Mouse (Mus musculus): ENCODE data around the gene Ccdc88a. TPM values are rescaled to one million over a fixed set of nuclear protein-coding genes. Genes with fewer than 3 reads are reported as not detected.

The Ccdc88a gene
- polyA plus RNA-seq, 1 experiment from 2014 or later: 13.1 TPM

DNA sequence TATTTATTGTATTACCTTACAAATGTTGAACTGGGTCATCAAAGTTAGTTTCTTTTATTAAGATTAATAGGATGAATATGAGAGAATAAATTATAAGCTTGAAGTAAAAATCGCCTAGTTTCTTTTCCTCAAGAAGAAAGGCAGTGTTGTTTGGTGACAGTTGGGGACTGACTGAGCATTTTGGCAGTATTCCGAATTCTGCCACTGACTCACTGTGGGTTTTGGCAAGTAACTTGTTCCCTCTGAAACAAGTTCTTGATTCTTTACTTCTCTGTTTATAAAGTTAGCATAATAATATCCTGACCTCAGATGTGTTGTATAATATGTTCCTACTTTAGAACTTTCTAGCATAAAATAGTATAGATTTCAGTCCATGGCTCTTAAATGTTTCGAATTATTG is 55.3 kb downstream of the Ccdc88a start:
- H3K4me1 ChIP-seq (ENCODE audit: insufficient read depth, low read depth, low read length): no peaks in the 10 kb centered on the region
- H3K27me3 ChIP-seq (replicated peaks; ENCODE audit: insufficient read depth, low read length): no peaks in the 10 kb centered on the region
- no peak for ATAC-seq
- H3K9me3 ChIP-seq (ENCODE audit: low read length): no peaks in the 10 kb centered on the region
- peak; percentile 16 for DNase-seq (ENCODE audit: low spot score)
- WGBS: 59% methylated on average over 3 of the region's 3 CpGs
- H3K4me3 ChIP-seq (ENCODE audit: low read depth, low read length): no peak overlapping the region
- no peak overlapping the region for H3K9ac ChIP-seq (replicated peaks; ENCODE audit: low read depth)
- no peak for TF ChIP-seq CTCF (IDR thresholded peaks at IDR 0.05)
- no peak for TF ChIP-seq EP300 (IDR thresholded peaks at IDR 0.05)
- H3K27ac ChIP-seq (ENCODE audit: low read length): no peak overlapping the region
- H3K36me3 ChIP-seq (ENCODE audit: insufficient read depth, low read length): peaks cover 5% of the 10 kb centered on the region; the same call in 1 of the 2 replicates
- H3K4me2 ChIP-seq (replicated peaks; ENCODE audit: low read depth, low read length): no peak overlapping the region

DNA sequence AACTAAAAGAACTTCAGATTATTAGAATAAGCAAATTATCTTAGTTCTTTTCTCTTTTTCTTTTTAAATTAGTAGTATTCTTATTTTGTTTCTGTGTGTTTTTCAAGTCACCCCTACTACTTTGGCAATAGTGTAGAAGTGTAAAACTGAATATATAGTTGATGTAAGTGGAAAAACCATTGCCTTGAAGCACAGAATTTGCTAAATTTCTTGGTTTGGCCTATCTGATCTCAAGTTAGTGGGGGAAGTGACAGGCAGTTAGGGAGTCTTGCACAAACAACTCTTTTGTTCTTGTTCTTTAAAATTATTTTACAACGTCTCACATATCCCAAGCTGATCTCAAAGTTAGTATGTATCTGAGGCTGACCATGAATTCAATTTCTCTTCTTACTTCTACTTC is 57.6 kb downstream of the Ccdc88a start:
- no peaks in the 10 kb centered on the region for H3K9me3 ChIP-seq (ENCODE audit: low read length)
- no peak for DNase-seq (ENCODE audit: low spot score)
- no peak overlapping the region for H3K27ac ChIP-seq (ENCODE audit: low read length)
- no peak for ATAC-seq
- no peaks in the 10 kb centered on the region for H3K4me1 ChIP-seq (ENCODE audit: insufficient read depth, low read depth, low read length)
- H3K4me2 ChIP-seq (replicated peaks; ENCODE audit: low read depth, low read length): no peak overlapping the region
- WGBS: 94% methylated on average over 1 of the region's 1 CpGs
- H3K36me3 ChIP-seq (ENCODE audit: insufficient read depth, low read length): peaks cover 5% of the 10 kb centered on the region; the same call in 1 of the 2 replicates
- no peaks in the 10 kb centered on the region for H3K27me3 ChIP-seq (replicated peaks; ENCODE audit: insufficient read depth, low read length)
- H3K4me3 ChIP-seq (ENCODE audit: low read depth, low read length): no peak overlapping the region
- H3K9ac ChIP-seq (replicated peaks; ENCODE audit: low read depth): no peak overlapping the region
- TF ChIP-seq EP300 (IDR thresholded peaks at IDR 0.05) (no peak), CTCF (IDR thresholded peaks at IDR 0.05) (no peak)

DNA sequence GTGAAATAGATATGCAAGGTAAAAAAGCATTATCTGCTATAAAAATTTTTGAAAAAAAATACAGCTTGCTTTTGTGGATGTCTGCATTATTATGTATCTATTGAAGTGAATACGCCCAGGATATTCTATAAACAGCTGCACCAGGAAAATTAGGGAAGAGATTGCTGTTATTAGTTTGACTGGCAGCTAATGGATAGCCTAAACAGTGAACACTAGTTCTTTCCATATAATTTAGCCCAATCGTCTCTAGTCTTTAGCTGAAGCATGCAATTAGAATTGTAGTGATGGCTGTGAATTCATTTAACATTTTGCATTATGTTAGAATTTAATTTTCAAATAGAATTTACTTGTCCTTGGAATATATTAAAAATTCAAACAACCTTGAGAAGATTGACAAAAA is 75.3 kb downstream of the Ccdc88a start:
- ATAC-seq (no peak), DNase-seq (ENCODE audit: low spot score) (no peak)
- WGBS: 90% methylated on average over 2 of the region's 2 CpGs
- Histone ChIP-seq H3K4me3 (ENCODE audit: low read depth, low read length) (no peak overlapping the region), H3K9ac (replicated peaks; ENCODE audit: low read depth) (no peak overlapping the region), H3K27ac (ENCODE audit: low read length) (no peak overlapping the region), H3K27me3 (replicated peaks; ENCODE audit: insufficient read depth, low read length) (no peaks in the 10 kb centered on the region), H3K36me3 (ENCODE audit: insufficient read depth, low read length) (no peaks in the 10 kb centered on the region), H3K9me3 (ENCODE audit: low read length) (no peaks in the 10 kb centered on the region), H3K4me2 (replicated peaks; ENCODE audit: low read depth, low read length) (no peak overlapping the region), H3K4me1 (ENCODE audit: insufficient read depth, low read depth, low read length) (no peaks in the 10 kb centered on the region)
- no peak for TF ChIP-seq EP300 (IDR thresholded peaks at IDR 0.05)
- TF ChIP-seq CTCF (IDR thresholded peaks at IDR 0.05): no peak

DNA sequence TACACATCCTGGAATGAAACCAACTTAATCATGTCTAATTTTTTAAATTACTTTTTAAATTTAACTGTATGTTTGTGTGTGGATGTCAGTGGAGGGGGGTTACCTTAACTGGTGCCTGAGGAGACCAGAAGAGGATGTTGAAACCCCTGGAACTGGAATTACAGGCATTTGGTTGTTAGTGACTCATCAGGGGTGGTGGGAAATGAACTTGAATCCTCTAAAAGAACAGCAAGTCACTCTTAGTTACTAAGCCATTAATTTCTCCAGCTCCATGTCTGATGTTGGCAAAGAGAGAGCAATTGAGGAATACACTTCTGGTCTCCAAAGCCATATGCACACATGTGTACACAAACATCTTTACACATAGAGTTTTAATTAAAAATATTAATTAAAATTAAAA is 101.2 kb downstream of the Ccdc88a start:
- Histone ChIP-seq H3K27me3 (replicated peaks; ENCODE audit: insufficient read depth, low read length) (no peaks in the 10 kb centered on the region), H3K4me1 (ENCODE audit: insufficient read depth, low read depth, low read length) (no peaks in the 10 kb centered on the region), H3K4me3 (ENCODE audit: low read depth, low read length) (no peak overlapping the region), H3K9ac (replicated peaks; ENCODE audit: low read depth) (no peak overlapping the region), H3K36me3 (ENCODE audit: insufficient read depth, low read length) (no peaks in the 10 kb centered on the region), H3K4me2 (replicated peaks; ENCODE audit: low read depth, low read length) (no peak overlapping the region), H3K27ac (ENCODE audit: low read length) (no peak overlapping the region), H3K9me3 (ENCODE audit: low read length) (no peaks in the 10 kb centered on the region)
- no peak for TF ChIP-seq EP300 (IDR thresholded peaks at IDR 0.05)
- no peak for TF ChIP-seq CTCF (IDR thresholded peaks at IDR 0.05)
- ATAC-seq (no peak), DNase-seq (ENCODE audit: low spot score) (peak; percentile 5)

DNA sequence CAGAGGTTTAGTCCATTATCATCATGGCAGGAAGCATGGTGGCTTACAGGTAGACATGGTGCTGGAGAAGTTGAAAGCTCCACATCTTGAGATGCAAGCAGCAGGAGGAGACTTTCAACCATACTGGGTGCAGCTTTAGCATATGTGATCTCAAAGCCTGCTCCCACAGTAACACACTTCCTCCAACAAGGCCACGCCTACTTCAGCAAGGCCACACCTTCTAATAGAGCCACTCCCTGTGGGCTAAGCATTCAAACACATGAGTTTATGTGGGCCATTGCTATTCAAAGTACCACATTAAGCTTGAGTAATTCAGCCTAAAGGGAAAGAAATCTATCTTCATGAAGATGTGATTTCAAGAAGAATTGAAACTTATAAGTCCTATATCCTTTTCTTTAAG is 119.7 kb downstream of the Ccdc88a start:
- ATAC-seq (no peak), DNase-seq (ENCODE audit: low spot score) (no peak)
- H3K9me3 ChIP-seq (ENCODE audit: low read length): no peaks in the 10 kb centered on the region
- no peaks in the 10 kb centered on the region for H3K27me3 ChIP-seq (replicated peaks; ENCODE audit: insufficient read depth, low read length)
- H3K4me3 ChIP-seq (ENCODE audit: low read depth, low read length): no peak overlapping the region
- no peak overlapping the region for H3K9ac ChIP-seq (replicated peaks; ENCODE audit: low read depth)
- H3K4me1 ChIP-seq (ENCODE audit: insufficient read depth, low read depth, low read length): no peaks in the 10 kb centered on the region
- H3K36me3 ChIP-seq (ENCODE audit: insufficient read depth, low read length): no peaks in the 10 kb centered on the region
- no peak for TF ChIP-seq EP300 (IDR thresholded peaks at IDR 0.05)
- H3K27ac ChIP-seq (ENCODE audit: low read length): no peak overlapping the region
- WGBS: 87% methylated on average over 1 of the region's 1 CpGs
- H3K4me2 ChIP-seq (replicated peaks; ENCODE audit: low read depth, low read length): no peak overlapping the region

DNA sequence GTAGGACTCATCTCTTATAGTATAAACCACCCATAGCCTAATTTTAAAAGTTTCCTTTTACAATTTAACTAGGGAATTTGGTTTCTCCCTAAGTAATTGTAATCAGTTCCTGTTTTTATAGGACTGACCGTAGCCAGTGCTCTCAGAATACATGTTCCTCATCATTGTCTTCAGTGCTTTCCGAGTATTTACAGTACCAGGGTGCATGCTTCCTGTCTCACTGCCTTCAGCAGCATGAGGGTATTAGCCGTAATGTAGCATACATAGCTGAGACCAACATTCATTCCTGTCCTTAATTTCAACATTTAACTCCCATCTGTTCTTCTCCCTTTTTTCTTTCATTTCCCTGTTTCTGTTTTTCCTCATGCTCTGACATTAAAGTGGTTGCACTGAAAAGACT is 123.5 kb downstream of the Ccdc88a start:
- Histone ChIP-seq H3K9ac (replicated peaks; ENCODE audit: low read depth) (no peak overlapping the region), H3K27ac (ENCODE audit: low read length) (no peak overlapping the region), H3K27me3 (replicated peaks; ENCODE audit: insufficient read depth, low read length) (no peaks in the 10 kb centered on the region), H3K4me2 (replicated peaks; ENCODE audit: low read depth, low read length) (no peak overlapping the region), H3K4me3 (ENCODE audit: low read depth, low read length) (no peak overlapping the region), H3K36me3 (ENCODE audit: insufficient read depth, low read length) (peaks cover 7% of the 10 kb centered on the region), H3K9me3 (ENCODE audit: low read length) (no peaks in the 10 kb centered on the region), H3K4me1 (ENCODE audit: insufficient read depth, low read depth, low read length) (no peaks in the 10 kb centered on the region)
- DNase-seq (ENCODE audit: low spot score): no peak
- no peak for TF ChIP-seq EP300 (IDR thresholded peaks at IDR 0.05)
- 71% methylated on average over 3 of the region's 3 CpGs for WGBS
- no peak for ATAC-seq

Measured in lung, postnatal 0 days (tissue).